Mouse (Mus musculus): ENCODE measurements around the gene Ensa.

Ensa gene

DNA sequence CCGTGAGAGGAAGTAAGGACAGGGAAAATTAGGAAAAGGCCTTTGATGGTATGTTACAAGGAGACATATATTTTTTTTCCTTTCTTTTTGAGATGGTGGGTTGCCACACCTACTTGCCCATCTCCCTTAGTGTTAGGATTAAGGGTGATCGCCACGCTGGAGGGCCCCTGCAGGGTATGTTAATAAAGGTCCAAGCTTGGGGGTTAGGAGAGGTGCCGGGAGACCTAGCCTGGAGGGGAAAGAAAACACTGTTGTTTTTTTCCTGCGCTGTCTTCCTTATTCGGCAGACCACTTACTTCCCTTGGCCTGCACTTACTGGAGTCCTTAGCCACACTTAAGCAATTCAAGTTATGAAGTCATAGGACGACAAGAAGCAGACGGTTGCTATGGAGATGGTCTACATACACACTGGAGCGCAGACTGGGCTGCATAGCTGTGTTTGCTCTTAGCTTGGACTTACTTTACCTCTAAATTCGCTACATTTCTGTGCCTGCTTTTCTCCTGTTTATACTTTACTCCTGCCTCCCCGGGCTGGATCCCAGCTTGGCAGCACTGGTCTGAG lies 28.8 kb downstream of the Ensa start:
- ChIA-PET POLR2A (interaction anchor here (0.5 to 56.4 kb wide), 23 partner anchors 2 to 1287 kb away, joined by 3 to 4534 read pairs (median 6); partner anchors contain the start of genes Ensa (in 3 of the 4), Mcl1 (in 3 of the 4) and Adamtsl4 (in 2 of the 4)), CTCF (interaction anchor here in 3 of 4 experiments (0.7 to 5.8 kb wide), 6 partner anchors 19 to 22 kb away, joined by 3 to 60 read pairs (median 6); no protein-coding TSS in a partner anchor)

- CTCF ChIA-PET: interaction anchor here in 1 of 4 experiments (5.8 kb wide), 1 partner anchor 20 kb away, joined by 60 read pairs; no protein-coding TSS in a partner anchor
- POLR2A ChIA-PET: interaction anchor here (0.5 to 56.4 kb wide), 20 partner anchors 3 to 583 kb away, joined by 3 to 4534 read pairs (median 8); partner anchors contain the start of genes Ensa (in 3 of the 4), Mcl1 (in 3 of the 4) and Adamtsl4 (in 2 of the 4)
These were observed 29.6 kb downstream of the Ensa start for GRCm38 (mm10) chr3:95654371-95654770.

DNA sequence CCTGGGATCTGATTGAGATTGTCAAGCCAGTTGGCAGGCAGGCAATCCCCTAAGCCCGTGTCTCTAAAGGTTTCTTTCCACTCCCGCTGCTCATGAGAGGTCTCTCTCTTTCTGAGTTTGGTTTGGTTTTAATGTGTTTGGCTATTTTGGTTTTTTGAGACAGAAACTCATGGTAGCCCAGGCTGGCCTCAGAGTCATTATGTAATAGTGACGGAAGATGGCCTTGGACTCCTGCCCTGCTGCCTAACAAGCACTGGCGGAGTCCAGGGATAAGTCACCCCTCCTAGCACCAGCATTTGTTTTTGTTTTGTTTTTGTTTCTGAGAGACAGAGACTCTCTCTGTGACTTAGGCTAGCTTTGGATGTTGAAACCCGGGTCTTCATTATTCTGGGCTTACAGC lies 30.6 kb downstream of the Ensa start:
- ChIA-PET POLR2A (interaction anchor here (0.5 to 56.4 kb wide), 15 partner anchors 4 to 515 kb away, joined by 3 to 4534 read pairs (median 6); partner anchors contain the start of genes Ensa (in 3 of the 4), Mcl1 (in 3 of the 4) and Adamtsl4 (in 2 of the 4)), CTCF (interaction anchor here in 2 of 4 experiments (0.9 to 3.0 kb wide), 3 partner anchors 10 to 31 kb away, joined by 3 to 12 read pairs (median 4); partner anchors contain the start of gene Ensa (in 1 of the 2))

DNA sequence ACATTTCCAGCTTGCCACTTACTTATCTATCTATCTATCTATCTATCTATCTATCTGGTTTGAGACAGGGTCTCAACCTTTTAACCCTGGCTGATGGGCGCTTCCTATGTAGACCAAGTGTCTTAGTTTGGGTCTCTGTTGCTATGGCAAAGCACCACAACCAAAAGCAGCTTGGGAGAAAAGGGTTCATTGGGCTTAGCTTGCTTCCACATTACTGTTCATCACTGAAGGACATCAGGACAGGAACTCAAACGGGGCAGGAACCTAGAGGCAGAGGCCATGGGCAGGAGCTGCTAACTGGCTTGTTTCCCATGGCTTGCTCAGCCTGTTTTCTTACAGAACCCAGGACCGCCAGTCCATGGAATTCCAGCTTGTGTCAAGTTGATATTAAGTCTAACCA lies 32.3 kb downstream of the Ensa start:
- POLR2A ChIA-PET: interaction anchor here (0.7 to 56.4 kb wide), 15 partner anchors 6 to 612 kb away, joined by 3 to 4534 read pairs (median 7); partner anchors contain the start of genes Ensa (in 3 of the 4), Mcl1 (in 3 of the 4), Adamtsl4 (in 2 of the 4) and Hist2h2bb (in 1 of the 4)

GRCm38 (mm10) chr3:95657711-95658110 lies 32.9 kb downstream of the Ensa start:
- ChIA-PET POLR2A (interaction anchor here (0.6 to 56.4 kb wide), 15 partner anchors 6 to 612 kb away, joined by 3 to 4534 read pairs (median 7); partner anchors contain the start of genes Ensa (in 3 of the 4), Mcl1 (in 3 of the 4), Adamtsl4 (in 2 of the 4) and Golph3l (in 1 of the 4)), CTCF (interaction anchor here in 2 of 4 experiments (0.7 to 3.0 kb wide), 2 partner anchors 19 kb away, joined by 3 to 12 read pairs; no protein-coding TSS in a partner anchor)

More for the DNA sequence above, 32.3 kb downstream of the Ensa start:
- CTCF ChIA-PET: interaction anchor here in 2 of 4 experiments (0.6 to 3.0 kb wide), 2 partner anchors 19 to 24 kb away, joined by 3 to 12 read pairs; no protein-coding TSS in a partner anchor

DNA sequence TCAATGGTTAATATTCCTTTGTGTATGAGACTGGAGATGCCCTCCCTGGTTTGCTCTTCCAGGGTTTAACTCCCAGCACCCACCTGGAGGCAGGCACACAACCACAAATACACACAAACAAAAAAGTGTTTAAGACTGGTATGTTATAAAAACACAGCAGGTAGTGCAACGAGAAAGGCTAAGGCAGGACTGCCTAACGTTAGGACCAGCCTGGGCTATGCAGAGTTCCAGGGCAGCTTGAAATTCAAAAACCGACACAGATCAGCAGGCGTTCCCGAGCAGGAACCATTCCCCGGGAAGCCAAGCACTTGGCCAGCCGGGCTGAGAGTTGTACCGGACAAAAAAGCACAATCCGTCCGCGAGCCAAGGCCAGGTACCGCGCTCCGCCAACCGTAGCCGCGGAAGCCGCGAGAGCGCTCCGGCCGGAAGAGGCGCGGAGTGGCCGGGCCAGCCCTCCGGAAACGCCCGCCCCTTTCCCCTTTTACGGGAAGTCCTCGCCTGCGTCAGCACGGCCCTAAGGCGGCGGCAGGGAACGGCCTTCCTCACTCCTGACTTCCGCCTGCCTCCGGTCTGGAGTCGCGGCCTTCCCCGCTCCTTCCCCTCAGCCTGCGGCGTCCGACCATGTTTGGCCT lies 33.6 kb downstream of the Ensa start, which contains the start of gene Mcl1:
TSS of gene Mcl1 (plus strand) at position 553 of the 632 bp plus-strand sequence.
- POLR2A ChIA-PET: interaction anchor here in 3 of 4 experiments (0.5 to 56.4 kb wide), 10 partner anchors 0 to 278 kb away, joined by 3 to 4534 read pairs (median 978); partner anchors contain the start of genes Mcl1 (in 3 of the 3), Adamtsl4 (in 2 of the 3), Ensa (in 2 of the 3) and Golph3l (in 1 of the 3)
- CTCF ChIA-PET: interaction anchor here in 2 of 4 experiments (0.7 to 3.0 kb wide), 2 partner anchors 18 to 19 kb away, joined by 3 to 12 read pairs; no protein-coding TSS in a partner anchor

- POLR2A ChIA-PET: interaction anchor here (0.5 to 56.4 kb wide), 9 partner anchors 1 to 277 kb away, joined by 3 to 4534 read pairs (median 978); partner anchors contain the start of genes Mcl1 (in 3 of the 4), Adamtsl4 (in 2 of the 4) and Ensa (in 2 of the 4)
- CTCF ChIA-PET: interaction anchor here in 1 of 4 experiments (1.5 kb wide), 1 partner anchor 17 kb away, joined by 3 read pairs; no protein-coding TSS in a partner anchor
These were observed 34.3 kb downstream of the Ensa start for GRCm38 (mm10) chr3:95658868-95659712.

DNA sequence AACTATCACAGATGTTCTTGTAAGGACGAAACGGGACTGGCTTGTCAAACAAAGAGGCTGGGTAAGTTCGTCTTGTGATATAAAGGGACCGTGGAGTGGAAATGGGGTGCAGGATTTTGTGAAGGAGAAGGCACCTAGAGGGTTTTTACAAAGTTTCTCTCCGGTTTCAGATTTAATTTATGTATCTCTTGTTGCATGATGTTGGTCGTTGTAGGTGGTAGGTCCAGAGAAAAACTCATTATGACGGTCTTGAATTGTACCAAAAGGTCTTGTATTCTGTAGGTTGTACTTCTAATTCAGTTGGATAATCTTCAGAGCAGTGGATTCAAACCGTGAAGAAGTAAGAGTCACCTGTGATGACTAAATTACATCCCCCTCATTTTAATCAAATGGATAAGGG lies 35.2 kb downstream of the Ensa start:
- ChIA-PET POLR2A (interaction anchor here in 3 of 4 experiments (1.8 to 56.4 kb wide), 8 partner anchors 2 to 75 kb away, joined by 4 to 4534 read pairs (median 2718); partner anchors contain the start of genes Mcl1 (in 3 of the 3), Adamtsl4 (in 2 of the 3) and Ensa (in 2 of the 3)), CTCF (interaction anchor here in 1 of 4 experiments (1.5 kb wide), 1 partner anchor 16 kb away, joined by 3 read pairs; no protein-coding TSS in a partner anchor)

- CTCF ChIA-PET: interaction anchor here in 2 of 4 experiments (0.6 to 1.5 kb wide), 2 partner anchors 9 to 15 kb away, joined by 3 read pairs; no protein-coding TSS in a partner anchor
- POLR2A ChIA-PET: interaction anchor here (0.6 to 56.4 kb wide), 17 partner anchors 3 to 74 kb away, joined by 3 to 4534 read pairs (median 76); partner anchors contain the start of genes Ensa (in 4 of the 4), Mcl1 (in 3 of the 4), Adamtsl4 (in 2 of the 4) and Golph3l (in 1 of the 4)
These were observed 36.1 kb downstream of the Ensa start for GRCm38 (mm10) chr3:95660788-95661478.

DNA sequence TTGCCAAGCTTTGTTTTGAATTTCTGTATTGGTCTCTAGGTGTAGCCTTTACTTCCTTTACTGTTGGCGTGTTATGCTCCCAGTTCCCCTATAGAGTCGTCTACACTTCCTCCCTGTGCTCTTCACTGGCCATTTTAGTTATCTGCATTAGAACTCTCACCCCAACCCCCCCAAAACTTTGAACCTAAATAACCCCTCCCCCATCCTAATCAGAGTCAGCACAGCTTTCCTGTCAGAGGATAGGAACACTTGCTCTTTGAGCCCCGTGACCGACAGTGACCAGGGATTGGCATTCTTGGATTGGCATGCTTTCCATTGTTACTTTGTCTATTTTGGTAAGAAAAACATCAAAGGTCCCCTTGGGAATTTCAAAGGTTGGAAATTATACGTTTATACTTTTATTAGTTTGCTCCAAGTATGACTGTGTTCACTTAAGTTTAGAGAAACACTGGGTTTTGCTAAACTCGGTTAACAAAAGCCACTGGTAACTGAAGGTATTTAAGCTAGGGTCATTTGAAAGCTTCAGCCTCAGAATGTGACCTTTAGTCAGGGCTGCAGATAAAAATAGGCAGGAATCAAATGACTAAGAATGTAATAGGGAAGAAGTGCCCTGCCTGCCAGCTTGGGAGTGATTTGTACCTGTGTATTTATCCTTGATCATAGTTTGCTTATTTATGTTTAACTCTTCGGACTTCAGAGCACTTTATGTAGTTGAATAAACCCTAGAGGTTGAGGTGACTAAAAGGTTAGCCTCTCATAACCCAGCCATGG lies 37.3 kb downstream of the Ensa start:
- ChIA-PET POLR2A (interaction anchor here (0.6 to 56.4 kb wide), 23 partner anchors 3 to 633 kb away, joined by 3 to 4534 read pairs (median 20); partner anchors contain the start of genes Ensa (in 4 of the 4), Mcl1 (in 3 of the 4), Adamtsl4 (in 2 of the 4) and Golph3l (in 1 of the 4)), CTCF (interaction anchor here in 1 of 4 experiments (0.7 to 1.0 kb wide), 2 partner anchors 24 to 276 kb away, joined by 3 read pairs; no protein-coding TSS in a partner anchor)

- ChIA-PET POLR2A (interaction anchor here (0.7 to 56.4 kb wide), 28 partner anchors 2 to 634 kb away, joined by 3 to 4534 read pairs (median 12); partner anchors contain the start of genes Ensa (in 3 of the 4), Mcl1 (in 3 of the 4), Adamtsl4 (in 2 of the 4) and Golph3l (in 1 of the 4)), CTCF (interaction anchor here in 3 of 4 experiments (0.6 to 3.3 kb wide), 7 partner anchors 11 to 29 kb away, joined by 3 to 23 read pairs (median 6); no protein-coding TSS in a partner anchor)
These were observed 38.1 kb downstream of the Ensa start for GRCm38 (mm10) chr3:95662724-95663449.

DNA sequence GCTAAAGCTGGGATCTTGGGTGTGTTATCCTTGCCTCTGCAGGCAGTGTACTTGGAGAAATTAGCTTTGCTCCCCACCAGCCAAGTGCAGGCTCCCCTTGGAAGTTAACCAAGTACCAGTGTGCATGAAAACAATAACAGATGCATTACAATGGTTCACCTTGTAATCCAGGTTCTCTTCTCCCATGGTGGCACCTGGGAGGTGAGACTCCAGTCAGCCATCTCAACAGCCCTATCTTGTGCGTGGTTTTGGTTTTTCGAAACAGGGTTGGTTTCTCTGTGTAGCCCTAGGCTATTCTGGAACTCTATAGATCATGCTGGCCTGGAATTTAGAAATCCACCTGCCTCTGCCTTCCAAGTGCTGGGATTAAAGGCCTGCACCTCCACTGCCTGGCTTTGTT lies 38.7 kb downstream of the Ensa start:
- POLR2A ChIA-PET: interaction anchor here (0.6 to 56.4 kb wide), 39 partner anchors 1 to 598 kb away, joined by 3 to 4534 read pairs (median 6); partner anchors contain the start of genes Mcl1 (in 3 of the 4), Adamtsl4 (in 2 of the 4), Ensa (in 2 of the 4) and Golph3l (in 2 of the 4)
- CTCF ChIA-PET: interaction anchor here (0.6 to 3.3 kb wide), 11 partner anchors 10 to 356 kb away, joined by 3 to 23 read pairs (median 3); partner anchors contain the start of gene Anxa9 (in 1 of the 4)

GRCm38 (mm10) chr3:95663969-95664608 lies 39.3 kb downstream of the Ensa start:
- POLR2A ChIA-PET: interaction anchor here (0.6 to 56.4 kb wide), 47 partner anchors 1 to 598 kb away, joined by 3 to 4534 read pairs (median 5); partner anchors contain the start of genes Ensa (in 3 of the 4), Golph3l (in 3 of the 4), Mcl1 (in 3 of the 4) and Adamtsl4 (in 2 of the 4)
- CTCF ChIA-PET: interaction anchor here (0.5 to 3.3 kb wide), 12 partner anchors 9 to 440 kb away, joined by 3 to 23 read pairs (median 3); partner anchors contain the start of gene Anxa9 (in 1 of the 4)

All from embryonic stem cell, embryonic (primary cell).